In the genomic region with DNA sequence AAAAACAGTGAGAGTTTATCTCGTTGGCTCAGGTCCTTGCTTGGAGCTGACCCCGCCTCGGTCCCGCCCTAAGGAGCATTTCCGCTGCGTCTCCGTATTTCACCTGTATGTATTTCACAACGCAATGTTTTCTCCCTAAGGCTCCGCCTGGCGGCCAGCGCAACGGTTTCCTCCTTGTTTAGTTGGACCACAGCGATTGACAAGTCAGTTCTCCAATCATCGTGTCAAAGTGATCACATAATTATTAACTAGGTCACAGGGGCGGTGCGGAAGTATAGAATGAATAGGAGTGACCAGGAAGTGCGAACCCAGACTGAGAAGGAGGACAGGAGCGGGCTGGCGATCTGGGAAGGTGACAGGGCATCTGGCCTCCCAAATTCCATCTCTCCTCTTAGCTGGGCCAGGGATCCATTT, we compare ENCODE assay signal across 8 mouse cellular contexts. TPM values are rescaled to one million over a fixed set of nuclear protein-coding genes. Genes with fewer than 3 reads are reported as not detected.
DNase-seq lines count a peak whose midpoint lies in the region; ATAC-seq lines count a peak whose summit lies in the region.

A gene (plus strand): TSS at position 125 of the 414 bp plus-strand sequence.

- no peaks in the 10 kb centered on the region for H3K27me3 ChIP-seq in intestine, embryonic 14.5 days (replicated peaks; ENCODE audit: control insufficient read depth, insufficient read depth, low read length)

- peak; percentile 78 to 84 for DNase-seq in adrenal gland, adult 18-20 months (ENCODE audit: low spot score in 2 of 2)
- peak; percentile 94 for DNase-seq in embryo, embryonic 11 days
- peak; percentile 82 for DNase-seq in gastrocnemius, postnatal 25 days
- DNase-seq in intestine, embryonic 14.5 days (ENCODE audit: low spot score) = peak; percentile 92
- peak; percentile 85 to 91 for DNase-seq in left cerebral cortex, postnatal 14 days (ENCODE audit: low spot score in 2 of 2)
- DNase-seq in mesoderm, embryonic 11.5 days (ENCODE audit: low read depth, low spot score) = peak; percentile 91
- DNase-seq in right cerebral cortex, postnatal 36 days (ENCODE audit: low spot score in 2 of 2) = peak; percentile 91 to 93
- peak; percentile 96 for DNase-seq in yolk sac, embryonic 10.5 days (ENCODE audit: low spot score)

- peak; percentile 80 for ATAC-seq in intestine, embryonic 14.5 days (replicated peaks; ENCODE audit: low FRiP score, low TSS enrichment, low read depth)

- peak within 1 kb of the TSS; percentile 39 for H3K4me3 ChIP-seq in intestine, embryonic 14.5 days (ENCODE audit: low read depth, low read length)

- intact Hi-C loops in left cerebral cortex, postnatal 14 days (cut with DNase I) = no loop called here

- peak within 1 kb of the TSS; percentile 37 for H3K9ac ChIP-seq in intestine, embryonic 14.5 days (ENCODE audit: low read length)

- H3K4me2 ChIP-seq in intestine, embryonic 14.5 days (ENCODE audit: low read length) = peak within 1 kb of the TSS; percentile 53

- under 1% methylated on average over 19 of the region's 19 CpGs for WGBS in intestine, embryonic 14.5 days

- no peaks in the 10 kb centered on the region; the same call in 1 of the 2 replicates for H3K4me1 ChIP-seq in intestine, embryonic 14.5 days (replicated peaks; ENCODE audit: control insufficient read depth, insufficient read depth, low read length)

- H3K36me3 ChIP-seq in intestine, embryonic 14.5 days (ENCODE audit: control insufficient read depth, insufficient read depth, low read length) = no peaks in the 10 kb centered on the region

- H3K9me3 ChIP-seq in intestine, embryonic 14.5 days (ENCODE audit: control insufficient read depth, low read length) = no peaks in the 10 kb centered on the region

- H3K27ac ChIP-seq in intestine, embryonic 14.5 days (ENCODE audit: low read depth) = no peak within 1 kb of the TSS

RNA-seq across cellular contexts. Expression of the gene that starts here (rescaled TPM):
- total RNA-seq in adrenal gland, adult 18-20 months (2021) = 100 to 1,000 TPM in 1 of 2 experiments, 10 to 100 TPM in 1; 86.2 to 148 TPM
- 10 to 100 TPM; 12.9 to 13.2 TPM for total RNA-seq in gastrocnemius, postnatal 25 days (2021)
- polyA plus RNA-seq in intestine, embryonic 14.5 days (2014; fragmentation: Nextera tagmentation; extraction: Ambion mirVana) = 132 and 141 TPM in 2 replicates
- 10 to 100 TPM; 22.3 to 24.8 TPM for total RNA-seq in left cerebral cortex, postnatal 14 days (2021)
